ENCODE assay signal across 12 mouse cellular contexts in genomic region chrX:72330323-72330722, GRCm38 (mm10). TPM values are rescaled to one million over a fixed set of nuclear protein-coding genes. Genes with fewer than 3 reads are reported as not detected.
A peak's percentile ranks its signal among the peaks of the same experiment; 100 is the strongest.
DNase-seq lines count a peak whose midpoint lies in the region; ATAC-seq lines count a peak whose summit lies in the region.
"Had no signal": no experiment of that assay in that cellular context is flagged by ENCODE, and none has a peak within 500 bp of the region (broad histone marks: within the 10 kb centered on the region; RNA-seq: fewer than 3 reads in every experiment).

No protein-coding gene starts in this region.

- no peaks in the 10 kb centered on the region for H3K36me3 ChIP-seq in heart, embryonic 11.5 days (ENCODE audit: control insufficient read depth, insufficient read depth, low read length)

- DNase-seq in adrenal gland, postnatal 10 days, result peak; percentile 45
- no peak for DNase-seq in adrenal gland, postnatal 4 days (ENCODE audit: low spot score in 2 of 2)
- peak; percentile 30 for DNase-seq in retina, postnatal 1 day
- DNase-seq in retina, embryonic 14.5 days (ENCODE audit: low spot score), result no peak
- peak; percentile 58 for DNase-seq in skeletal muscle tissue, adult 2 months (ENCODE audit: low read depth, low spot score)
- no peak for DNase-seq in layer of hippocampus, adult 9-10 months (ENCODE audit: low spot score)
- no peak for DNase-seq in frontal cortex, adult 2 months (ENCODE audit: extremely low spot score in 1 of 2, low spot score in 1 of 2)
- DNase-seq: layer of hippocampus, postnatal 36 days; thymus, postnatal 4 days had no signal

- H3K27ac ChIP-seq in heart, embryonic 11.5 days (ENCODE audit: low read depth, low read length), result no peak overlapping the region

- no peaks in the 10 kb centered on the region for H3K9me3 ChIP-seq in heart, embryonic 11.5 days (replicated peaks; ENCODE audit: control insufficient read depth, low read length)

- H3K4me2 ChIP-seq in heart, embryonic 11.5 days, result no peak overlapping the region
- H3K4me2 ChIP-seq: midbrain, embryonic 11.5 days had no signal

- no peaks in the 10 kb centered on the region for H3K27me3 ChIP-seq in heart, embryonic 11.5 days (ENCODE audit: control insufficient read depth, insufficient read depth, low read length)

- 17% methylated on average over 1 of the region's 1 CpGs for WGBS in heart, embryonic 11.5 days (ENCODE audit: insufficient replicate concordance)

- peak; percentile 57; the same call in 1 of the 2 replicates for ATAC-seq in heart, embryonic 11.5 days (replicated peaks; ENCODE audit: insufficient number of reproducible peaks, low FRiP score, low TSS enrichment)

- H3K4me3 ChIP-seq in heart, embryonic 11.5 days (ENCODE audit: low read depth, low read length), result no peak overlapping the region

- no peak overlapping the region for H3K9ac ChIP-seq in heart, embryonic 11.5 days (ENCODE audit: low read depth, low read length)

- no peaks in the 10 kb centered on the region for H3K4me1 ChIP-seq in heart, embryonic 11.5 days (ENCODE audit: control insufficient read depth, insufficient read depth, low read length)

RNA-seq across cellular contexts. Expression of gene Gabre, which starts 55.7 kb away (rescaled TPM):
- total RNA-seq in adrenal gland, postnatal 10 days (2021), result 1 to 10 TPM; 1.0 to 1.2 TPM
- 1 to 10 TPM; 2.1 to 3.9 TPM for total RNA-seq in adrenal gland, postnatal 4 days (2021)
- polyA plus RNA-seq in heart, embryonic 11.5 days (2014; fragmentation: Nextera tagmentation; extraction: Ambion mirVana), result 1.8 and 3.0 TPM in 2 replicates
- polyA plus RNA-seq in frontal cortex, adult 2 months (2012; rRNA removed), result 0.30 and 0.36 TPM in 2 replicates

RNA-seq across cellular contexts. Expression of gene Magea10, which starts 56.3 kb away (rescaled TPM):
- total RNA-seq in adrenal gland, postnatal 10 days (2021), result not detected
- total RNA-seq in adrenal gland, postnatal 4 days (2021), result not detected
- polyA plus RNA-seq in heart, embryonic 11.5 days (2014; fragmentation: Nextera tagmentation; extraction: Ambion mirVana), result not detected in 2 replicates
- not detected in 2 replicates for polyA plus RNA-seq in frontal cortex, adult 2 months (2012; rRNA removed)
- total RNA-seq: layer of hippocampus, postnatal 36 days had no signal
- polyA plus RNA-seq: gonadal fat pad, adult 2 months; midbrain, embryonic 11.5 days had no signal

Comparison
In these comparisons a context has a peak if more than half of its experiments do, and no peak if none do; other contexts are left out.
1. DNase-seq: peak in adrenal gland, postnatal 10 days (single experiment), retina, postnatal 1 day (single experiment) and skeletal muscle tissue, adult 2 months (single experiment); none in adrenal gland, postnatal 4 days (0 of 2), retina, embryonic 14.5 days (single experiment), layer of hippocampus, adult 9-10 months (single experiment) and frontal cortex, adult 2 months (0 of 2).